Mouse (Mus musculus) intestine, embryonic 14.5 days (tissue): ENCODE results near the gene Hs3st1. TPM values are rescaled to one million over a fixed set of nuclear protein-coding genes. Genes with fewer than 3 reads are reported as not detected.

Experiments
- ATAC-seq: fragments of 200-750 bp; cut with Nextera tagmentation; replicated peaks from 2 replicates; pipeline ENCODE4 v1.8.0; 2017; ENCODE audit warnings: low read depth, moderate number of reproducible peaks, moderate TSS enrichment, moderate library complexity; ENCODE audit not compliant: low FRiP score, low TSS enrichment
- DNase-seq: peaks from one replicate; pipeline ENCODE4 v3.0.0-alpha.2; 2018; ENCODE audit warnings: low spot score
- H3K27ac ChIP-seq: fragments of 300-500 bp; sonication (generic); 2 replicates; pipeline ENCODE4 v1.5.1; 2014; ENCODE audit warnings: low read depth, mild to moderate bottlenecking, control low read depth
- H3K27me3 ChIP-seq: fragments of 300-500 bp; sonication (generic); replicated peaks from 2 replicates; pipeline ENCODE4 v1.6.1; 2014; ENCODE audit warnings: low read length, control low read depth; ENCODE audit not compliant: control insufficient read depth, insufficient read depth
- H3K36me3 ChIP-seq: fragments of 300-500 bp; sonication (generic); 2 replicates; pipeline ENCODE4 v1.6.1; 2014; ENCODE audit warnings: low read length, control low read depth; ENCODE audit not compliant: control insufficient read depth, insufficient read depth
- H3K4me1 ChIP-seq: fragments of 300-500 bp; sonication (generic); replicated peaks from 2 replicates; pipeline ENCODE4 v1.6.1; 2014; ENCODE audit warnings: low read length, control low read depth, mixed read lengths; ENCODE audit not compliant: control insufficient read depth, insufficient read depth
- H3K4me2 ChIP-seq: fragments of 300-500 bp; sonication (generic); 2 replicates; pipeline ENCODE4 v1.6.1; 2014; ENCODE audit warnings: low read length
- H3K4me3 ChIP-seq: fragments of 300-500 bp; sonication (generic); 2 replicates; pipeline ENCODE4 v1.5.1; 2014; ENCODE audit warnings: low read depth, low read length, control low read depth, mixed read lengths
- H3K9ac ChIP-seq: fragments of 300-500 bp; sonication (generic); 2 replicates; pipeline ENCODE4 v1.6.1; 2014; ENCODE audit warnings: mild to moderate bottlenecking, low read length
- H3K9me3 ChIP-seq: fragments of 300-500 bp; sonication (generic); 2 replicates; pipeline ENCODE4 v1.6.1; 2016; ENCODE audit warnings: low read length, control low read depth; ENCODE audit not compliant: control insufficient read depth
- WGBS: fragments of 180-500 bp; shearing (Covaris S2); extraction: QIAGEN DNeasy Blood & Tissue Kit; methylation state at CpG from one replicate; pipeline ENCODE4 v1.1.7; 2014; 5-methylcytosine and 5-hydroxymethylcytosine counted together
- polyA plus RNA-seq: library from polyadenylated mRNA; unstranded; fragments of >200 nt; fragmentation: Nextera tagmentation; extraction: Ambion mirVana; gene quantifications from 2 replicates; pipeline ENCODE4 v1.2.1, GENCODE M21; 2014

Hs3st1 gene
- polyA plus RNA-seq, 1 experiment from 2014 or later, result 15.7 TPM

- no peaks in the 10 kb centered on the region for H3K36me3 ChIP-seq
- H3K9ac ChIP-seq, result no peak overlapping the region
- no peak overlapping the region for H3K27ac ChIP-seq
- H3K4me1 ChIP-seq, result no peaks in the 10 kb centered on the region; the same call in 1 of the 2 replicates
- H3K9me3 ChIP-seq, result no peaks in the 10 kb centered on the region
- H3K4me2 ChIP-seq, result no peak overlapping the region
- DNase-seq, result no peak
- no peak for ATAC-seq
- 71% methylated on average over 6 of the region's 6 CpGs for WGBS
- H3K27me3 ChIP-seq, result peaks cover 5% of the 10 kb centered on the region; the same call in 1 of the 2 replicates
- H3K4me3 ChIP-seq, result no peak overlapping the region
These were observed 117.4 kb downstream of the Hs3st1 start for GRCm38 (mm10) chr5:39637874-39638273.

DNA sequence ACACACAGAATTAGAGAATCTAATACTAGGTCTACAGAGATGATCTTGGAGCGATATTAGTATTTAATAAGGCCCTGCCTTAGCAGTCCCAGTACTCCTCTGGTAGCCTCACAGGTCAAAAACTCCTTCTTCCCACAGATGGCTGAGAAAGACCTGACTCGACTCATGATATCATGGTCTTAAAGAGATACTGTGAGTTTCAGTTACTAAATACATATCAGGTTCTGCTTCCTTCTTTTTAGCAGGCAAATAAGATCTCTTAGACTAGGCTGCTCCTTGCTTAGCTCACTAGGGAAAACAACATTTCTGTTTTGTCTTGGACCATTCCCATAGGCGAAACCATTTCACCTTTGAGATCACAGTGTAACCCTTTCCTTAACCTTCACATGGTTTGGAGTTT lies 119.2 kb downstream of the Hs3st1 start:
- Histone ChIP-seq H3K4me3 (no peak overlapping the region), H3K9ac (no peak overlapping the region), H3K36me3 (no peaks in the 10 kb centered on the region), H3K27ac (no peak overlapping the region), H3K4me2 (no peak overlapping the region), H3K9me3 (no peaks in the 10 kb centered on the region), H3K4me1 (no peaks in the 10 kb centered on the region; the same call in 1 of the 2 replicates), H3K27me3 (no peaks in the 10 kb centered on the region)
- ATAC-seq (no peak), DNase-seq (no peak)
- 85% methylated on average over 3 of the region's 3 CpGs for WGBS

DNA sequence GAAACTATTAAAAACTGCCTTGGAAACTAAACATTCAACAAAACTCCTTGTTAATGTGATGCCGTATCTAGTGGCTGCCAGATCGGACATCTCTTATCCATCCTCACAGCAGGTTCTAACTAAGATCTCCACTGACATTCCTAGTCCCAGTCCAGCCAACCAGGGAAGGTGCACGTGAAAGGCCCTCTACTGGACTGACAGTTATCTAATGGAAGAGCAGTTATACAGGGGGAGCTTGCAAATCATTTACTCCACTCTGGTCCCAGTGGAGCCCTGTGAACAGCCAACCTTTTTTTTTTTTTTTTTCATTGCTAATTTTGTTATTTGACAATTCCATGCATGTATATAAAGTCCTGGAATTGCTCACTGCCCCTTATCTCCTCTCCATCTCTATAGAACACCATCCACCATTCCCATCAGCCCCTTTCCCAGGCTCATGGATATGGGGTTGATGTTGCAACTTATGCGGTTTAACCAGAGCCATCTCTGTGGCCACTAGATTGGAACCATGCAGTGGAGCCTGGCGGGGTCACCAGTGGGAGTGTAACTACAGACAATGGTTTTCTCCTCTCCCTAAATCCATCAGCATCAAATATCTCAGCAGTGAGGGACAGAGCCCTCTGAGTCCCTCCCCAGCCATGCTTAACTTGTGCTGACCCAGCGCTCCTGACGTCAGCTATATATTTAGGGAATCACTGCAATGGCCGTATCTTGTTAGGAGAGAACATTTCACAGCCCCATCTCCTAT lies 120.8 kb downstream of the Hs3st1 start:
- no peaks in the 10 kb centered on the region for H3K27me3 ChIP-seq
- H3K27ac ChIP-seq, result no peak overlapping the region
- no peak for ATAC-seq
- H3K9ac ChIP-seq, result no peak overlapping the region
- no peak overlapping the region for H3K4me2 ChIP-seq
- no peak overlapping the region for H3K4me3 ChIP-seq
- no peak for DNase-seq
- 89% methylated on average over 8 of the region's 8 CpGs for WGBS
- H3K9me3 ChIP-seq, result no peaks in the 10 kb centered on the region
- no peaks in the 10 kb centered on the region for H3K4me1 ChIP-seq
- H3K36me3 ChIP-seq, result no peaks in the 10 kb centered on the region

DNA sequence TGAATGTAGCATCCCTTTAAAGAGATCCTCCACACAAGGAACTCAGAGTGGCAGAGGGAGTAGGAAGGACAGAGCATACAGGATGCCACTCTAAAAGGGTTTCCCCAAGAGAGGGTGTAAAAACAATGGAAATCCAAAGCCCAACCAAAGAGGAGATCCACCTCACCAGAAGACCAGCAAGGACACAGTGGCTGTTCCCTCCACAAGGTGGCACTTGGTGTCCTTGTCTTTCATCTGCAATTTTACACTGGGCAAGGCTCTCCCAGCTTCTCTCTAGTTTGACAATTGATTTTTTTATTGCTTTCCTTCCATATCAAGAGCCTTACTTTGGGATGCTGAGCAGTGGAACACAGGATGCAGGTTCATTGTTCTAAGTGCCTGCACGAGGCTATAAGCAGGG lies 122.1 kb downstream of the Hs3st1 start:
- H3K27ac ChIP-seq, result no peak overlapping the region
- H3K9ac ChIP-seq, result no peak overlapping the region
- H3K4me2 ChIP-seq, result no peak overlapping the region
- ATAC-seq (no peak), DNase-seq (no peak)
- H3K36me3 ChIP-seq, result no peaks in the 10 kb centered on the region
- WGBS, result 61% methylated on average over 1 of the region's 1 CpGs
- H3K9me3 ChIP-seq, result no peaks in the 10 kb centered on the region
- no peak overlapping the region for H3K4me3 ChIP-seq
- no peaks in the 10 kb centered on the region for H3K27me3 ChIP-seq
- H3K4me1 ChIP-seq, result no peaks in the 10 kb centered on the region

GRCm38 (mm10) chr5:39630841-39631240 lies 124.4 kb downstream of the Hs3st1 start:
- 92% methylated on average over 5 of the region's 5 CpGs for WGBS
- H3K4me2 ChIP-seq, result no peak overlapping the region
- ATAC-seq (no peak), DNase-seq (no peak)
- H3K36me3 ChIP-seq, result no peaks in the 10 kb centered on the region
- H3K9ac ChIP-seq, result no peak overlapping the region
- no peak overlapping the region for H3K27ac ChIP-seq
- H3K27me3 ChIP-seq, result no peaks in the 10 kb centered on the region
- no peak overlapping the region for H3K4me3 ChIP-seq
- no peaks in the 10 kb centered on the region for H3K4me1 ChIP-seq
- no peaks in the 10 kb centered on the region for H3K9me3 ChIP-seq

DNA sequence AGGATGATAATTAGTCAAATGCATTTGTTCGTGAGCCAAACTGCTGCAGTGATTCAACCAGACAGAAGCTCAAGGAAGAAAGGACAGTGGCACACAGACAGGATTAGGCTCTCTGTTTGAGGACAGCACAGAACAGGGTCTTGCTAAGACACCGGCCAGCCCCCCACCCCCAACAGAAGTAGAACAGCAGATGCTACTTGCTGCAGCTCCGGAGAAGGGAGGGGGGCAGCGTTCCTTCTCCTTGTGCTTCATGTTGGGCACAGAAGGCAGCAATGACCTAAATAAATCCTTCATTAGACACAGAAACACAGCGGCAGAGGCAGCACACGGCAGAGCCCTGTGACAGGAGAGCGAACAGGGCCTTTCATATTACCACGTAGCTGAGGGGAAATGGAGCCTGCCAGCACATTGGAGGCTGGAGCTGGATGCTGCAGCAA lies 130.2 kb downstream of the Hs3st1 start:
- H3K27ac ChIP-seq, result no peak overlapping the region
- H3K9me3 ChIP-seq, result no peaks in the 10 kb centered on the region
- no peak for ATAC-seq
- H3K27me3 ChIP-seq, result no peaks in the 10 kb centered on the region
- 54% methylated on average over 8 of the region's 8 CpGs for WGBS
- H3K9ac ChIP-seq, result no peak overlapping the region
- no peak overlapping the region for H3K4me3 ChIP-seq
- no peaks in the 10 kb centered on the region; the same call in 1 of the 2 replicates for H3K4me1 ChIP-seq
- H3K36me3 ChIP-seq, result no peaks in the 10 kb centered on the region
- DNase-seq, result no peak
- H3K4me2 ChIP-seq, result no peak overlapping the region

DNA sequence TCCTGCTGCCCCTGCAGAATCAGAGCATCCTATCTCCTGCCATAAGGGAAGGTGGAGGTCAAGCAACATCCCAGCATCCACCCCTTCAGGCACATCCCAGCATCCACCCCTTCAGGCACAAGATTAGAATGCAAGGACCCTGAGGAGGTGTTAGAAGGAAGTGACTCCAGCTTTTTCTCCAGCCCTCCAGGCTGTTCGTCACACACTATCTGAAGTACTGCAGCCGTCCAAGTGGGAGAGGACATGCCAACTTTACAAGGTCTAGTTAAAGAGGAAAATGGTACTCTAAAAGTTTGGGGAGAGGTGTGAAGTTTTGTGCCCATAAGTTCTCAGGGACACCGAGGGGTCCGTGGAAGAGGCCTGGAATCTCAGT lies 131.1 kb downstream of the Hs3st1 start:
- no peaks in the 10 kb centered on the region for H3K27me3 ChIP-seq
- no peak overlapping the region for H3K4me3 ChIP-seq
- no peaks in the 10 kb centered on the region for H3K36me3 ChIP-seq
- ATAC-seq, result no peak
- H3K4me1 ChIP-seq, result no peaks in the 10 kb centered on the region; the same call in 1 of the 2 replicates
- H3K9ac ChIP-seq, result no peak overlapping the region
- 76% methylated on average over 4 of the region's 4 CpGs for WGBS
- H3K9me3 ChIP-seq, result no peaks in the 10 kb centered on the region
- no peak overlapping the region for H3K4me2 ChIP-seq
- H3K27ac ChIP-seq, result no peak overlapping the region
- no peak for DNase-seq

DNA sequence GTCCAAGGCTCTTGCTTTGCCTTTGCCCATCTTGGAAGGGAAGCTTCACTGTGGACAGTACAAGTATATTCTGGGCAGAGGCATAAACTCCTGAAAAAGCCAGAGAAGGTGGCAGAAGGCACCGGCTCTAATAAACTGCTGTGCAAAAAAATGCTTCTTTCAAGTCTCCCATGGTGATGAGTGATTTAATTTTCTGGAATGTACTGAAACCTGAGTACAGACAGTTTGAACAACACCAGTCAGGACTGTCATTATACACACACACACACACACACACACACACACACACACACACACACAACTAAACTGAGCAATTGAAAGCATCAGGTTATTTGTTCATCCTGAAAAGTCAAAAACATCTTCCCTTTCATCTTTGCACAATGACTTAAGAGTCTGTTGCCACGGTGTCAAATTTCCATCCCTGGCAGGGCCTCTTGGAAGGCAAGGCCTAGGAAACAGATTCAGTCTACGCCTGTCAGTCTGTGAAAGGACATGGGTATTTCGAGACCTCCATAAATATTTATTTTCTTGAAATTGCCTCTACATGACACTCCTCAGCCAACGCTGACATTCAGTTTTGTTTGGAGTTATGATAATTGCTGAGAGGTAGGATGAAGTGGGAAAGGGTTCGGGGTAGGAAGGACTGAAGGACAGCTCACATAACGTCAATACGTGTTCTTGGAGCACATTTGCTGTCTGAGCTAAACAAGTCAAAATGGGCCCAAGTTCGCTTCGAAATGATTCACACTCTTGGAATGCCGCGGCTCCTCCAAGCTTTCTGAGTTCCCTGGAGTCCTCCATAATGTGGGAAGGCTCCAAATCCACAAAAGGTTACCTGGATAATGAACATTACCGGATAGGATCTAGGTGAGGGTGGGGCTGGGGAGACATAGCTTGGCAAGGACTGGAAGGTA lies 131.7 kb downstream of the Hs3st1 start:
- Histone ChIP-seq H3K9me3 (no peaks in the 10 kb centered on the region), H3K4me2 (no peak overlapping the region), H3K4me1 (no peaks in the 10 kb centered on the region; the same call in 1 of the 2 replicates), H3K9ac (no peak overlapping the region), H3K36me3 (no peaks in the 10 kb centered on the region), H3K4me3 (no peak overlapping the region), H3K27ac (no peak overlapping the region), H3K27me3 (no peaks in the 10 kb centered on the region)
- 75% methylated on average over 13 of the region's 13 CpGs for WGBS
- ATAC-seq, result no peak
- no peak for DNase-seq
